Mouse (Mus musculus): ENCODE data around the gene Ces1c. TPM values are rescaled to one million over a fixed set of nuclear protein-coding genes. Genes with fewer than 3 reads are reported as not detected.

The Ces1c gene
- total RNA-seq (2014; rRNA removed; ENCODE audit: low replicate concordance) = not detected in 2 replicates
- not detected in 2 replicates for polyA plus RNA-seq (2015; fragmentation: Nextera tagmentation; extraction: Ambion mirVana)

GRCm38 (mm10) chr8:93131233-93131980, at the start of gene Ces1c:
TSS of gene Ces1c (minus strand) at chr8:93131283.
- ATAC-seq (ENCODE audit: insufficient read depth, low read depth) (no peak), DNase-seq (ENCODE audit: low spot score) (no peak)
- TF ChIP-seq CTCF (IDR thresholded peaks at IDR 0.05; ENCODE audit: low read depth) (no peak), EP300 (IDR thresholded peaks at IDR 0.05; ENCODE audit: low read depth) (no peak)
- Histone ChIP-seq H3K27ac (ENCODE audit: low read depth) (no peak within 1 kb of the TSS), H3K9me3 (replicated peaks; ENCODE audit: control insufficient read depth, low read length) (no peaks in the 10 kb centered on the region), H3K4me3 (ENCODE audit: low read depth, low read length) (no peak within 1 kb of the TSS), H3K36me3 (replicated peaks; ENCODE audit: control insufficient read depth, insufficient read depth, low read length) (no peaks in the 10 kb centered on the region), H3K4me2 (ENCODE audit: low read depth, low read length) (no peak within 1 kb of the TSS), H3K4me1 (ENCODE audit: control insufficient read depth, insufficient read depth) (no peaks in the 10 kb centered on the region), H3K9ac (replicated peaks; ENCODE audit: low read depth, low read length) (no peak within 1 kb of the TSS), H3K27me3 (ENCODE audit: control insufficient read depth, insufficient read depth, low read length) (no peaks in the 10 kb centered on the region)
- WGBS = 79% methylated on average over 3 of the region's 3 CpGs

- Histone ChIP-seq H3K4me1 (ENCODE audit: control insufficient read depth, insufficient read depth) (no peaks in the 10 kb centered on the region), H3K4me3 (ENCODE audit: low read depth, low read length) (no peak overlapping the region), H3K9me3 (replicated peaks; ENCODE audit: control insufficient read depth, low read length) (no peaks in the 10 kb centered on the region), H3K4me2 (ENCODE audit: low read depth, low read length) (no peak overlapping the region), H3K27ac (ENCODE audit: low read depth) (no peak overlapping the region), H3K27me3 (ENCODE audit: control insufficient read depth, insufficient read depth, low read length) (no peaks in the 10 kb centered on the region), H3K36me3 (replicated peaks; ENCODE audit: control insufficient read depth, insufficient read depth, low read length) (no peaks in the 10 kb centered on the region), H3K9ac (replicated peaks; ENCODE audit: low read depth, low read length) (no peak overlapping the region)
- 0 out of 2 replicates have a peak, but pooled peaks have one; percentile 20 for ATAC-seq (ENCODE audit: insufficient read depth, low read depth)
- DNase-seq (ENCODE audit: low spot score) = peak; percentile 10
- TF ChIP-seq EP300 (IDR thresholded peaks at IDR 0.05; ENCODE audit: low read depth) (no peak), CTCF (IDR thresholded peaks at IDR 0.05; ENCODE audit: low read depth) (no peak)
- whole genome bisulfite sequencing = 59% methylated on average over 4 of the region's 4 CpGs
Measured at GRCm38 (mm10) chr8:93180581-93181129, 49.6 kb upstream of the Ces1c start.

- TF ChIP-seq EP300 (IDR thresholded peaks at IDR 0.05; ENCODE audit: low read depth) (no peak), CTCF (IDR thresholded peaks at IDR 0.05; ENCODE audit: low read depth) (no peak)
- H3K9me3 ChIP-seq (replicated peaks; ENCODE audit: control insufficient read depth, low read length) = no peaks in the 10 kb centered on the region
- no peak overlapping the region for H3K9ac ChIP-seq (replicated peaks; ENCODE audit: low read depth, low read length)
- H3K27me3 ChIP-seq (ENCODE audit: control insufficient read depth, insufficient read depth, low read length) = no peaks in the 10 kb centered on the region
- H3K4me2 ChIP-seq (ENCODE audit: low read depth, low read length) = no peak overlapping the region
- no peak overlapping the region for H3K27ac ChIP-seq (ENCODE audit: low read depth)
- 52% methylated on average over 1 of the region's 1 CpGs for WGBS
- ATAC-seq (ENCODE audit: insufficient read depth, low read depth) (no peak), DNase-seq (ENCODE audit: low spot score) (no peak)
- no peak overlapping the region for H3K4me3 ChIP-seq (ENCODE audit: low read depth, low read length)
- H3K4me1 ChIP-seq (ENCODE audit: control insufficient read depth, insufficient read depth) = peaks cover 10% of the 10 kb centered on the region
- H3K36me3 ChIP-seq (replicated peaks; ENCODE audit: control insufficient read depth, insufficient read depth, low read length) = no peaks in the 10 kb centered on the region
Measured at GRCm38 (mm10) chr8:93176593-93176992, 45.5 kb upstream of the Ces1c start.

GRCm38 (mm10) chr8:93174554-93174953, 43.5 kb upstream of the Ces1c start:
- ATAC-seq (ENCODE audit: insufficient read depth, low read depth) (no peak), DNase-seq (ENCODE audit: low spot score) (no peak)
- Histone ChIP-seq H3K9ac (replicated peaks; ENCODE audit: low read depth, low read length) (no peak overlapping the region), H3K4me1 (ENCODE audit: control insufficient read depth, insufficient read depth) (peaks cover 10% of the 10 kb centered on the region), H3K4me3 (ENCODE audit: low read depth, low read length) (no peak overlapping the region), H3K27ac (ENCODE audit: low read depth) (no peak overlapping the region), H3K36me3 (replicated peaks; ENCODE audit: control insufficient read depth, insufficient read depth, low read length) (no peaks in the 10 kb centered on the region), H3K27me3 (ENCODE audit: control insufficient read depth, insufficient read depth, low read length) (no peaks in the 10 kb centered on the region), H3K9me3 (replicated peaks; ENCODE audit: control insufficient read depth, low read length) (no peaks in the 10 kb centered on the region), H3K4me2 (ENCODE audit: low read depth, low read length) (no peak overlapping the region)
- 52% methylated on average over 2 of the region's 2 CpGs for WGBS
- TF ChIP-seq CTCF (IDR thresholded peaks at IDR 0.05; ENCODE audit: low read depth) (no peak), EP300 (IDR thresholded peaks at IDR 0.05; ENCODE audit: low read depth) (no peak)

- Histone ChIP-seq H3K9me3 (replicated peaks; ENCODE audit: control insufficient read depth, low read length) (no peaks in the 10 kb centered on the region), H3K36me3 (replicated peaks; ENCODE audit: control insufficient read depth, insufficient read depth, low read length) (no peaks in the 10 kb centered on the region), H3K4me1 (ENCODE audit: control insufficient read depth, insufficient read depth) (peaks cover 10% of the 10 kb centered on the region), H3K27ac (ENCODE audit: low read depth) (no peak overlapping the region), H3K27me3 (ENCODE audit: control insufficient read depth, insufficient read depth, low read length) (no peaks in the 10 kb centered on the region), H3K4me3 (ENCODE audit: low read depth, low read length) (no peak overlapping the region), H3K4me2 (ENCODE audit: low read depth, low read length) (no peak overlapping the region), H3K9ac (replicated peaks; ENCODE audit: low read depth, low read length) (no peak overlapping the region)
- DNase-seq (ENCODE audit: low spot score) (peak; percentile 11), ATAC-seq (ENCODE audit: insufficient read depth, low read depth) (peak; percentile 24; the same call in 1 of the 2 replicates)
- TF ChIP-seq EP300 (IDR thresholded peaks at IDR 0.05; ENCODE audit: low read depth) = no peak
- no peak for TF ChIP-seq CTCF (IDR thresholded peaks at IDR 0.05; ENCODE audit: low read depth)
- 21% methylated on average over 1 of the region's 1 CpGs for WGBS
Measured at GRCm38 (mm10) chr8:93171846-93172590, 40.9 kb upstream of the Ces1c start.

Measured in heart, postnatal 0 days (tissue).